Comparison of ENCODE assay signal across 26 mouse cellular contexts in genomic region chr8:121394686-121395085, GRCm38 (mm10).
DNase-seq lines count a peak whose midpoint lies in the region; ATAC-seq and TF ChIP-seq lines count a peak whose summit lies in the region.
"Had no signal": no experiment of that assay in that cellular context is flagged by ENCODE, and none has a peak within 500 bp of the region (broad histone marks: within the 10 kb centered on the region; RNA-seq: fewer than 3 reads in every experiment).

No protein-coding gene starts in this region.

- intact Hi-C loops in heart, postnatal 14 days (cut with DNase I): loop anchor here (5.0 kb wide), 2 partner anchors 72 to 162 kb away; no protein-coding TSS in a partner anchor

- H3K9ac ChIP-seq in heart, postnatal 0 days (replicated peaks; ENCODE audit: low read depth, low read length): no peak overlapping the region
- peak overlapping the region; percentile 63 for H3K9ac ChIP-seq in kidney, embryonic 16.5 days (replicated peaks; ENCODE audit: low read length)
- peak overlapping the region; percentile 49; the same call in 1 of the 2 replicates for H3K9ac ChIP-seq in embryonic facial prominence, embryonic 13.5 days
- H3K9ac ChIP-seq: hindbrain, embryonic 14.5 days; intestine, embryonic 15.5 days; liver, embryonic 15.5 days; lung, embryonic 15.5 days; neural tube, embryonic 12.5 days had no signal

- ATAC-seq in heart, postnatal 0 days (ENCODE audit: insufficient read depth, low read depth): no peak
- no peak for ATAC-seq in kidney, embryonic 16.5 days (ENCODE audit: low FRiP score, low TSS enrichment)
- ATAC-seq in embryonic facial prominence, embryonic 13.5 days (ENCODE audit: insufficient number of reproducible peaks, insufficient read depth, low FRiP score, low TSS enrichment, low read depth): no peak
- ATAC-seq: forebrain, embryonic 14.5 days; intestine, embryonic 15.5 days; Patski had no signal

- no peak for TF ChIP-seq EP300 in heart, postnatal 0 days (IDR thresholded peaks at IDR 0.05; ENCODE audit: low read depth)

- H3K9me3 ChIP-seq in heart, embryonic 10.5 days: no peaks in the 10 kb centered on the region
- no peaks in the 10 kb centered on the region for H3K9me3 ChIP-seq in heart, postnatal 0 days (replicated peaks; ENCODE audit: control insufficient read depth, low read length)
- H3K9me3 ChIP-seq in kidney, embryonic 16.5 days (ENCODE audit: low read length): no peaks in the 10 kb centered on the region
- no peaks in the 10 kb centered on the region for H3K9me3 ChIP-seq in embryonic facial prominence, embryonic 13.5 days
- H3K9me3 ChIP-seq: intestine, embryonic 15.5 days; liver, embryonic 15.5 days; lung, embryonic 15.5 days; megakaryocyte, embryonic 14.5 days; neural tube, embryonic 12.5 days had no signal

- 47% methylated on average over 5 of the region's 5 CpGs for WGBS in heart, embryonic 10.5 days
- 48% methylated on average over 5 of the region's 5 CpGs for WGBS in heart, postnatal 0 days
- 22% methylated on average over 5 of the region's 5 CpGs for WGBS in kidney, embryonic 16.5 days
- WGBS in embryonic facial prominence, embryonic 13.5 days: 24% methylated on average over 5 of the region's 5 CpGs

- H3K27me3 ChIP-seq in heart, embryonic 10.5 days (ENCODE audit: insufficient read depth, poor library complexity, severe bottlenecking): peaks cover 55% of the 10 kb centered on the region
- H3K27me3 ChIP-seq in heart, postnatal 0 days (ENCODE audit: control insufficient read depth, insufficient read depth, low read length): peaks cover 45% of the 10 kb centered on the region
- H3K27me3 ChIP-seq in kidney, embryonic 16.5 days (ENCODE audit: insufficient read depth, low read length): peaks cover 37% of the 10 kb centered on the region
- H3K27me3 ChIP-seq in embryonic facial prominence, embryonic 13.5 days: peaks cover 89% of the 10 kb centered on the region

- no peak for TF ChIP-seq CTCF in heart, postnatal 0 days (IDR thresholded peaks at IDR 0.05; ENCODE audit: low read depth)

- H3K4me3 ChIP-seq in heart, embryonic 10.5 days: no peak overlapping the region
- no peak overlapping the region for H3K4me3 ChIP-seq in heart, postnatal 0 days (ENCODE audit: low read depth, low read length)
- peak overlapping the region; percentile 33 for H3K4me3 ChIP-seq in kidney, embryonic 16.5 days (ENCODE audit: low read length)
- H3K4me3 ChIP-seq in embryonic facial prominence, embryonic 13.5 days: no peak overlapping the region
- H3K4me3 ChIP-seq: intestine, embryonic 15.5 days; liver, embryonic 15.5 days; lung, embryonic 15.5 days; megakaryocyte, embryonic 14.5 days; neural tube, embryonic 12.5 days had no signal

- H3K4me1 ChIP-seq in heart, embryonic 10.5 days: peaks cover 57% of the 10 kb centered on the region
- no peaks in the 10 kb centered on the region for H3K4me1 ChIP-seq in heart, postnatal 0 days (ENCODE audit: control insufficient read depth, insufficient read depth)
- peaks cover 73% of the 10 kb centered on the region for H3K4me1 ChIP-seq in kidney, embryonic 16.5 days (ENCODE audit: insufficient read depth, low read length)
- peaks cover 64% of the 10 kb centered on the region for H3K4me1 ChIP-seq in embryonic facial prominence, embryonic 13.5 days
- H3K4me1 ChIP-seq: megakaryocyte, embryonic 14.5 days had no signal

- H3K4me2 ChIP-seq in heart, postnatal 0 days (ENCODE audit: low read depth, low read length): peak overlapping the region; percentile 18
- H3K4me2 ChIP-seq in kidney, embryonic 16.5 days (replicated peaks; ENCODE audit: low read depth, low read length): peak overlapping the region; percentile 51
- peak overlapping the region; percentile 16; the same call in 1 of the 2 replicates for H3K4me2 ChIP-seq in embryonic facial prominence, embryonic 13.5 days
- H3K4me2 ChIP-seq: hindbrain, embryonic 14.5 days; intestine, embryonic 15.5 days; liver, embryonic 15.5 days; lung, embryonic 15.5 days; neural tube, embryonic 12.5 days had no signal

- no peak for DNase-seq in heart, embryonic 10.5 days (ENCODE audit: low spot score)
- DNase-seq in heart, postnatal 4 days: no peak
- no peak for DNase-seq in heart, postnatal 0 days (ENCODE audit: low spot score)
- DNase-seq in heart, postnatal 14 days: no peak
- no peak for DNase-seq in kidney, adult 8-10 months
- no peak for DNase-seq in adrenal gland, adult 8-10 months
- DNase-seq: cerebellum, adult 11 months; cerebellum, adult 9-11 months; gastrocnemius, postnatal 14 days; liver; lung, postnatal 36 days; midbrain, embryonic 14.5 days; right cerebral cortex, postnatal 14 days; thymus, adult 2 months had no signal

- no peaks in the 10 kb centered on the region for H3K36me3 ChIP-seq in heart, embryonic 10.5 days
- H3K36me3 ChIP-seq in heart, postnatal 0 days (replicated peaks; ENCODE audit: control insufficient read depth, insufficient read depth, low read length): no peaks in the 10 kb centered on the region
- no peaks in the 10 kb centered on the region for H3K36me3 ChIP-seq in kidney, embryonic 16.5 days (ENCODE audit: insufficient read depth, low read length)
- H3K36me3 ChIP-seq in embryonic facial prominence, embryonic 13.5 days: no peaks in the 10 kb centered on the region
- H3K36me3 ChIP-seq: G1E; intestine, embryonic 15.5 days; liver, embryonic 15.5 days; lung, embryonic 15.5 days; neural tube, embryonic 12.5 days had no signal

- H3K27ac ChIP-seq in heart, embryonic 10.5 days: peak overlapping the region; percentile 67; the same call in 1 of the 2 replicates
- no peak overlapping the region for H3K27ac ChIP-seq in heart, postnatal 0 days (ENCODE audit: low read depth)
- peak overlapping the region; percentile 95 for H3K27ac ChIP-seq in kidney, embryonic 16.5 days (ENCODE audit: low read length)
- H3K27ac ChIP-seq in embryonic facial prominence, embryonic 13.5 days: peak overlapping the region; percentile 53
- H3K27ac ChIP-seq: hindbrain, embryonic 14.5 days; intestine, embryonic 15.5 days; liver, embryonic 15.5 days; lung, embryonic 15.5 days; neural tube, embryonic 12.5 days; stomach, postnatal 0 days had no signal
